Mouse (Mus musculus) C2C12 (cell line): Measurements from ENCODE around the gene Tmem218. TPM values are rescaled to one million over a fixed set of nuclear protein-coding genes. Genes with fewer than 3 reads are reported as not detected.

ENCODE experiments used
- H3K27me3 ChIP-seq: one replicate; pipeline ENCODE4 v1.6.1; 2011; ENCODE audit not compliant: control insufficient read depth, insufficient read depth, insufficient read length
- H3K36me3 ChIP-seq: one replicate; pipeline ENCODE4 v1.6.1; 2011; ENCODE audit not compliant: control insufficient read depth, insufficient read depth
- H3K4me3 ChIP-seq: one replicate; pipeline ENCODE4 v1.5.1; 2011; ENCODE audit warnings: mild to moderate bottlenecking, control low read depth; ENCODE audit not compliant: poor library complexity, insufficient read depth, severe bottlenecking
- H3K79me2 ChIP-seq: one replicate; pipeline ENCODE4 v1.6.1; 2011; ENCODE audit not compliant: control insufficient read depth, insufficient read depth
- H3K79me3 ChIP-seq: one replicate; pipeline ENCODE4 v1.6.1; 2011; ENCODE audit warnings: low read depth, control low read depth
- H3ac ChIP-seq: one replicate; pipeline ENCODE3; 2011; ENCODE audit warnings: low read depth; ENCODE audit not compliant: control insufficient read depth, insufficient read length
- CEBPB ChIP-seq: IDR thresholded peaks from one replicate; pipeline ENCODE4 v1.6.1; 2011; ENCODE audit warnings: low read depth, mild to moderate bottlenecking, control low read depth, moderate library complexity
- CTCF ChIP-seq: IDR thresholded peaks from one replicate; pipeline ENCODE4 v1.5.1; 2011; ENCODE audit not compliant: control insufficient read depth, insufficient read depth, insufficient read length
- FOSL1 ChIP-seq: IDR thresholded peaks from one replicate; pipeline ENCODE4 v1.8.0; 2011; ENCODE audit warnings: mild to moderate bottlenecking, low read length; ENCODE audit not compliant: poor library complexity, insufficient read depth, severe bottlenecking
- MAX ChIP-seq: IDR thresholded peaks from one replicate; pipeline ENCODE4 v1.6.1; 2011; ENCODE audit warnings: mild to moderate bottlenecking, control low read depth
- MYOD1 ChIP-seq: IDR thresholded peaks from one replicate; pipeline ENCODE4 v1.6.1; 2011; ENCODE audit warnings: low read depth; ENCODE audit not compliant: control insufficient read depth, insufficient read length
- MYOG ChIP-seq: IDR thresholded peaks from one replicate; pipeline ENCODE4 v1.6.1; 2011; ENCODE audit not compliant: control insufficient read depth, insufficient read length; ENCODE audit errors: extremely low read depth
- USF1 ChIP-seq: IDR thresholded peaks from one replicate; pipeline ENCODE4 v1.6.1; 2011; ENCODE audit warnings: low read depth, mild to moderate bottlenecking, control low read depth, moderate library complexity
- polyA plus RNA-seq: library from polyadenylated mRNA; unstranded; fragments of >200 nt; fragmentation: generic; extraction: Trizol; gene quantifications from one replicate; pipeline ENCODE4 v1.2.1, GENCODE M21; 2012; ENCODE audit warnings: missing spikeins

Tmem218 gene
- polyA plus RNA-seq, 1 experiment = 3.4 TPM

DNA sequence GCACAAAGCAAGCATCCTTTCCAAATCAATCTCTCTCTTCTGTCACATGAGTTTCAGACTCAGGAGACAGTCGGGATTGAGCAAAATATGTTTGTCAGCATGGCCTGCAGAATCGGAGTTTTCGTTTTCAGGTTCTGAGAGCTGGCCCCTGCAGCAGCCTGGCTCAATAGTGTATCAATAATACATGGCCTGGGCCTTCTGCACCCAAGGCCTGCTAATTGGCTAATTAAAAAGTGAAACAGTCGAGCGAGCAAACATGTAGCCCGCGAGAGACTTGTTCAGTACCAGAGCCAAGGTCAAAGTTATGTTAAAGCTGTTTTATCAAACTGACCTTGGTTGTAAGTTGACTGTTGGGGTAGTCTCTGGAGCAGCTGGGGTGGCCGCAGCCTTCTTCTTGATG lies 12.7 kb downstream of the Tmem218 start:
- Histone ChIP-seq H3ac (no peak overlapping the region), H3K36me3 (no peaks in the 10 kb centered on the region), H3K79me2 (no peaks in the 10 kb centered on the region), H3K79me3 (no peaks in the 10 kb centered on the region), H3K4me3 (no peak overlapping the region), H3K27me3 (no peaks in the 10 kb centered on the region)
- TF ChIP-seq FOSL1 (no peak), MYOD1 (no peak)

DNA sequence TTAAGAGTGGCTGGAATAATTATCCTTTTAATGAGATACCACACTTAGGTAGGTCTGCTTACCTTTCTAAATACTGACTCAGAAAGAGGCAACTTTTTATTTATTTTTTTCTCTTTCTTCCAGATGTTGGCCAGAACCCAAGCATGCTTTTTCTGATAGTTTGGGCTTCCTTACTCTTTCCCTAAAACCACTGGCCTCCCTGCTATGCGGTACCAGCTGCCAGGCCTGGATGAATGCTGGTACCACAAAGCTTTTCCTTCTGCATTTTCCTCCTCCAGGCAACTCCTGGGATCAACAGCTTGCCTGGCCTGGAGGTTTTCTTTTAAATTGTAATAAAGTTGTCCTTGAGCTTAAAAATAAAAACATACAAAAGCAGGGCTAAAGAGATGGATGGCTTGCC lies 17.6 kb downstream of the Tmem218 start:
- Histone ChIP-seq H3K79me3 (no peaks in the 10 kb centered on the region), H3K27me3 (no peaks in the 10 kb centered on the region), H3ac (no peak overlapping the region), H3K4me3 (no peak overlapping the region), H3K36me3 (no peaks in the 10 kb centered on the region), H3K79me2 (no peaks in the 10 kb centered on the region)
- TF ChIP-seq CTCF (no peak), MYOG (no peak), USF1 (no peak), MYOD1 (no peak), FOSL1 (no peak), CEBPB (no peak), MAX (no peak)

DNA sequence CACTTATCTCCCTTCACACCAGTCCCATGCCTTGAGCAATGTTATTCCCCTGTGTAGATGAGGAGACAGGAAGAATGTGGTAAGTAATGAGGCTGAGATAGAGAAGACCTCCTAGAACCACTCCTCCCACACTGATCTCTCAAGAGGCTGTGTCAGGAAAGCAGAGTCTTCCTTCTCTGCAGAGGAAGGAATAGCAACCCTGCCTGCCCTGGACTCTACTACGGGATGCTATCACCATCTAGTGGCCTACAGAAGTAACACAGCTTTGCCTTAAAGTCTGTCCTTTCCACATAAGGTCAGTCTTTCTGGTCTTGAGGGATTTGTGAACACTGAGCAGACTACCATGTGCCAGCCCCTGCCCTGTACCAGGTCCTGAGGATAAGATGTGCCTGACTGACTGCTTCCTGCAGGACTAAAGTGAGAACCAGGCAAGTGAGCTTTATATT lies 21.9 kb downstream of the Tmem218 start:
- Histone ChIP-seq H3K27me3 (no peaks in the 10 kb centered on the region), H3ac (no peak overlapping the region), H3K79me3 (no peaks in the 10 kb centered on the region), H3K79me2 (no peaks in the 10 kb centered on the region), H3K4me3 (no peak overlapping the region), H3K36me3 (no peaks in the 10 kb centered on the region)
- TF ChIP-seq FOSL1 = no peak
- TF ChIP-seq MAX = no peak
- TF ChIP-seq CTCF = peak; percentile 67

DNA sequence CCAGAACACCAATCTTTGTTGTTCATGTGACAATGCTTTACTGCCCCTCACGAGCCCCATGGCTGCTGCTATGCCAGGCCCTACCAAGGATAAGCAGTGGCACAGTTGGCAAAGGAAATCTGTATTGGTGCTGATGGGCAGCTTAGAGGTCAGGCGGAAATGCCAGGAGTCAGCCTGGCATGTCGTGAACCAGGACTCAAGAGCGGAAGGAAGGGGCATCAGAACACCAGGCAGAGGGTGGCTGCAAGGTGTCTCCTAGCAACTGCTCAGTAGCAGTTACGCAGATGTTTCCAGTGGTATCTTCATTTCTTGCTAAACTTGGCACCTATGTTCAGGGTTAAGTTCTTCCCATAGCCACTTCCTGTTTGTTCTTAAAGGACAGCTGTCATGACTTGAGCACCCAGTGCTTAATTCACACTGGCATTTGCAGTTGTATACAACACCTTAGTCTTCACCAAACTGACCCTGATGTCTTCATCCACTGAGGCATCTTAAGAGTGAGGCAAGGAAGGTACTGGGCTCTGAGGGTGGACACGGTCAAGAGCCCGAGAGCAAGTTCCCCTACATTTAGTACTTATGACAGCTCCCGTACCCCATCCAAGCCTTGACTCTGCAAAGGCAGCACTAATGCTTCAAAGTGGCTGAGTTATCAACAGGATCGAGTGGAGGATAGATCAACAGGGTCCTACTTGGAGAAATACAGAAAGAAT lies 22.6 kb downstream of the Tmem218 start:
- TF ChIP-seq CTCF (no peak), FOSL1 (no peak), MYOG (no peak), MAX (no peak), USF1 (no peak), MYOD1 (no peak), CEBPB (no peak)
- Histone ChIP-seq H3ac (no peak overlapping the region), H3K79me3 (no peaks in the 10 kb centered on the region), H3K36me3 (no peaks in the 10 kb centered on the region), H3K79me2 (no peaks in the 10 kb centered on the region), H3K4me3 (no peak overlapping the region), H3K27me3 (no peaks in the 10 kb centered on the region)

DNA sequence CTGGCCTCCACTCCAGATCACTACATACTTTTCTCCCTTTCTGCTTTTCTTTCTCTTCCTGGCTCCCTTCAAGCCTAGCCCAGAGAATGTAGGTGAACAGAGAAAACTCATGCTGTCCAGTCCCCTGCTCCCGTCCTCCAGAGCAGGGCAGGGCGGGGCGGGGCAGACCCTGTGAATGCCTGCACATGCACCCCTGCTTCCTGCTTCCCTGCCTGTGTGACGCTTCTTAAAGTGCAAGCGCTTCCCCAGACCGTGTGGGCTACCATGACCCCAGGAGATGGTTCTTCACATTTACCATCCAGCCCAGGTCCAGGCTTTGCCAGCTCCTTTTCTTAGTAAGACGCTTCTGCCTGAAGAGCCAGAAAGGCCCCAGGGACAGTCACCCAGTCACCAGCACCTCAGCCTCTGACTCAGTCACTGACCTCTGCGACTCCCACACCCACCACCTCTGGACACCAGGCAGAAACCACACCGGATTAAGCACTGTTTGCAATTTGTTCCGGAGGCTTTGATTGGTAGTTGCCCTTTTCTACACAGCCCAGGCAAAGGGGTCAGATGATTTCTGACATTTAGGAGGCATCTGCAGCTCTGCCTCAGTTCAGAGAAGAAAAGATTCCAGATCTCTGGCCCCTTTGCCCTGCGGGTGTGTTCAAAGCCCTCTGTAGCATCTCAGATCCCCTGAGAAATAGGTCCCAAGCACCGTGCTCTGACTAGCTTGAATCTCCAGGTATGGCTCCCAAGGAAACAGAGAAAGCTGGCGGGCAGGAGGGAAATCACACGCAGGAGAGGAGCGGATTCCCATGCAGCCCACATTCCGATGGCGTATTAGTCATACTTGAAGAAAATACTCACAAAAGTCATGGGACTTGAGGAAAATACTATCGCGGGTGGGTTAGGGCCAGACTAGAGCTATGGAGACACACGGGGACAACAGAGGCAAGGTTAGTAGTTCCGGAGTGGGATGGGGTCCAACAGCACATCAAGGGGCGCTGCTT lies 24.5 kb downstream of the Tmem218 start:
- H3K27me3 ChIP-seq = no peaks in the 10 kb centered on the region
- no peaks in the 10 kb centered on the region for H3K79me2 ChIP-seq
- peak; percentile 6 for TF ChIP-seq FOSL1
- TF ChIP-seq CTCF = no peak
- no peak for TF ChIP-seq MAX
- TF ChIP-seq USF1 = peak; percentile 1
- TF ChIP-seq MYOD1 = no peak
- TF ChIP-seq MYOG = no peak
- TF ChIP-seq CEBPB = no peak
- H3K4me3 ChIP-seq = no peak overlapping the region
- no peaks in the 10 kb centered on the region for H3K36me3 ChIP-seq
- no peaks in the 10 kb centered on the region for H3K79me3 ChIP-seq
- H3ac ChIP-seq = no peak overlapping the region

DNA sequence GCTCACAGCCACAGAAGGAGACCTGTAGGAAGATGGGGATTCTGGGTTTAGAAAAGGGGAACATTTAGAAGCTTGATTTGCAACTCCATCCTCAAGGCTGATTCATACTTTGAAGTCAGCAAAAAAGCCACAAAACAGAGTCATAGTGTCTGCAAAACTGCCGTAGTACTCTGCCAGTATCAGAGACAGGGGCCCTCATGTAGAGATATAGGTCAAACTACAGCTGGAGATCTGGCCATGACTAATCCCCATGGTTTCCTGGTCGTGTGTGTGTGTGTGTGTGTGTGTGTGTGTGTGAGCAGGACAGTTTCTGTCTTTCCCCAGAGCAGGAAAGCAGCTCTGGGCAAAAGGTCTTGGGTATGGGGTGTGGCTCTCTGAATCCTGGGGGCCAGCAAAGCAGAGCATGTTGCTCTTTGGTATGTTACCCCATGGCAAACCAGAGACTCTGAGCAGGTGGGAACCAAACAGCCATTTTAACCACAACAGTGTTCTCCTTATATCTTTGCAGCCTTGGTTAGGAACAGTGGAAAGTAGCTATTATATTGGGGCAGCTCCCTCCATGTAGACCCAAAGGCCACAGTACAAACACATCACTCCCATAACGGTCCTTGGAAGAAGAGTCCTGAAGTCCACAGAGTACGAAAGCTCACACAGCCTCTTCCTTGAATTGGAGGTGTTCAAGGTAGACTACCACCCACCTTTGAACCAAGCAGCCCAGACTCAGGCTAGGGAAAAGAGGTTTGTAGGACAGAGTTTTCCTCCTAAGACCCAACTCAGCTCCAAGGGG lies 28.1 kb downstream of the Tmem218 start:
- Histone ChIP-seq H3K27me3 (no peaks in the 10 kb centered on the region), H3K36me3 (no peaks in the 10 kb centered on the region), H3K4me3 (no peak overlapping the region), H3K79me3 (no peaks in the 10 kb centered on the region), H3ac (no peak overlapping the region), H3K79me2 (no peaks in the 10 kb centered on the region)
- TF ChIP-seq FOSL1 (peak; percentile 57), MYOD1 (peak; percentile 31), USF1 (no peak), MAX (no peak)
